Mouse (Mus musculus): ENCODE measurements around the gene Ybx3.

Gene Ybx3

GRCm38 (mm10) chr6:131388040-131389021, at the start of gene Ybx3:
Gene Ybx3, minus strand, starts transcription at chr6:131388476.
- peak; percentile 90 for DNase-seq

GRCm38 (mm10) chr6:131436626-131437025, 48.4 kb upstream of the Ybx3 start:
- DNase-seq = no peak

- DNase-seq = peak; percentile 2
Measured at GRCm38 (mm10) chr6:131434088-131434487, 45.8 kb upstream of the Ybx3 start.

- peak; percentile 68 for DNase-seq
Measured at GRCm38 (mm10) chr6:131433153-131434048, 45.1 kb upstream of the Ybx3 start.

GRCm38 (mm10) chr6:131421572-131421971, 33.3 kb upstream of the Ybx3 start:
- DNase-seq = peak; percentile 44

- DNase-seq = no peak
Measured at GRCm38 (mm10) chr6:131419614-131420013, 31.3 kb upstream of the Ybx3 start.

- peak; percentile 45 for DNase-seq
Measured at GRCm38 (mm10) chr6:131418770-131419169, 30.5 kb upstream of the Ybx3 start.

GRCm38 (mm10) chr6:131411116-131411843, 23.0 kb upstream of the Ybx3 start:
- no peak for DNase-seq

GRCm38 (mm10) chr6:131406957-131407356, 18.7 kb upstream of the Ybx3 start:
- DNase-seq = no peak

GRCm38 (mm10) chr6:131405896-131406295, 17.6 kb upstream of the Ybx3 start:
- DNase-seq = peak; percentile 25

- no peak for DNase-seq
Measured at GRCm38 (mm10) chr6:131405174-131405573, 16.9 kb upstream of the Ybx3 start.

GRCm38 (mm10) chr6:131404260-131404659, 16.0 kb upstream of the Ybx3 start:
- no peak for DNase-seq

GRCm38 (mm10) chr6:131403036-131403435, 14.8 kb upstream of the Ybx3 start:
- DNase-seq = no peak

- DNase-seq = no peak
Measured at GRCm38 (mm10) chr6:131402606-131403005, 14.3 kb upstream of the Ybx3 start.

GRCm38 (mm10) chr6:131401259-131401658, 13.0 kb upstream of the Ybx3 start:
- no peak for DNase-seq

GRCm38 (mm10) chr6:131396650-131397049, 8.4 kb upstream of the Ybx3 start:
- DNase-seq = no peak

- DNase-seq = no peak
Measured at GRCm38 (mm10) chr6:131393873-131394660, 5.8 kb upstream of the Ybx3 start.

- DNase-seq = peak; percentile 69
Measured at GRCm38 (mm10) chr6:131387221-131388039, 846 bp downstream of the Ybx3 start.

GRCm38 (mm10) chr6:131386416-131387019, 1.8 kb downstream of the Ybx3 start:
- DNase-seq = no peak

- DNase-seq = no peak
Measured at GRCm38 (mm10) chr6:131385469-131385868, 2.8 kb downstream of the Ybx3 start.

All from retina, postnatal 1 day (tissue).